In the genomic region with DNA sequence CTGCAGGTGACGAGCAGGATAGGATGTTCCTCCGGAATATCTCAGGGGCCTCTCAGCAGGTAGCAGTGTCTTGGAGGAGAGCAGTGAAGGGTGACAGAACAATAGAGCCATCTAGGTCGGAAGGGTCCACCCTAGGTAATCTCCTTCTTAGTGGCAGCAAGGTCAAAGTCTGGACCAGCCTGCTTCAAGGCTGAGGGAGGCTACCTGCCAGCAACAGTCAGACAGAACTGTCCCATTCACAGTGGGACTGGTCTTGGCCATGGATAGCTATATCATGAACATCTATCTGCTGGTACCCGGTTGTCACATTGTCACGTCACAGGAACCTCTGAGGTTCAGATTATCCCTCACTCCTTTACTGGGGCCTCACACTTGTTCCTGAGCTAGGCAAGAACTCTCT, we compare ENCODE assay signal across 22 mouse cellular contexts. TPM values are rescaled to one million over a fixed set of nuclear protein-coding genes. Genes with fewer than 3 reads are reported as not detected.
A peak's percentile ranks its signal among the peaks of the same experiment; 100 is the strongest.
DNase-seq lines count a peak whose midpoint lies in the region; TF ChIP-seq lines count a peak whose summit lies in the region.
"Had no signal": no experiment of that assay in that cellular context is flagged by ENCODE, and none has a peak within 500 bp of the region (broad histone marks: within the 10 kb centered on the region; RNA-seq: fewer than 3 reads in every experiment).

No protein-coding gene starts in this region.

- H3K4me3 ChIP-seq in layer of hippocampus, adult 2 months, result no peak overlapping the region
- H3K4me3 ChIP-seq: embryonic facial prominence, embryonic 13.5 days; embryonic facial prominence, embryonic 15.5 days; erythroblast, embryonic 14.5 days; forebrain, embryonic 10.5 days; forebrain, embryonic 12.5 days had no signal

- peak overlapping the region; percentile 28; the same call in 1 of the 2 replicates for H3K27ac ChIP-seq in layer of hippocampus, adult 2 months
- H3K27ac ChIP-seq: embryonic facial prominence, embryonic 13.5 days; embryonic facial prominence, embryonic 15.5 days; forebrain, embryonic 10.5 days; forebrain, embryonic 12.5 days had no signal

- TF ChIP-seq CTCF in layer of hippocampus, adult 2 months (conservative IDR thresholded peaks at IDR 0.05), result no peak

- peak; percentile 70 for DNase-seq in heart, adult 11 months
- DNase-seq in heart, adult 9 months (ENCODE audit: low spot score in 2 of 2), result no peak
- DNase-seq in layer of hippocampus, adult 2 months (ENCODE audit: low spot score in 2 of 2), result no peak
- DNase-seq in layer of hippocampus, adult 9-10 months (ENCODE audit: low spot score), result no peak
- peak; percentile 54 for DNase-seq in R1 (ENCODE audit: low read depth, low spot score)
- DNase-seq in cerebellum, postnatal 10 days, result no peak
- no peak for DNase-seq in gastrocnemius, postnatal 10 days
- DNase-seq: adrenal gland, adult 8-10 months; adrenal gland, postnatal 14 days; adrenal gland, postnatal 36 days; B cell, adult 2 months; cerebellum, adult 11-12 months; cerebellum, adult 2 months; cerebellum, adult 9-10 months; cerebellum, postnatal 14 days; cerebellum, postnatal 36 days; embryo, embryonic 11 days had no signal

RNA-seq across cellular contexts. Expression of gene Pfkp, which starts 15.6 kb away (rescaled TPM):
- 100 to 1,000 TPM; 210 to 212 TPM for total RNA-seq in layer of hippocampus, adult 2 months (2021)
- total RNA-seq in gastrocnemius, postnatal 10 days (2021), result 1 to 10 TPM; 8.1 to 9.9 TPM

Comparison
In these comparisons a context has a peak if more than half of its experiments do, and no peak if none do; other contexts are left out.
1. DNase-seq: peak in heart, adult 11 months (single experiment) and R1 (single experiment); none in heart, adult 9 months (0 of 2), layer of hippocampus, adult 2 months (0 of 2), layer of hippocampus, adult 9-10 months (single experiment), cerebellum, postnatal 10 days (0 of 2) and gastrocnemius, postnatal 10 days (single experiment).
2. RNA of gene Pfkp, which starts 15.6 kb away (total RNA-seq): 210 to 212 TPM in layer of hippocampus, adult 2 months; 8.1 to 9.9 TPM in gastrocnemius, postnatal 10 days; every median in the first group is over 10 times any median in the second.